Mouse (Mus musculus): Measurements from ENCODE around the gene Fgd3. TPM values are rescaled to one million over a fixed set of nuclear protein-coding genes. Genes with fewer than 3 reads are reported as not detected.

The Fgd3 gene
- total and polyA plus RNA-seq, 3 experiments, result 4.1 to 11.2 (median 4.7) TPM

GRCm38 (mm10) chr13:49267645-49268044 lies 52.5 kb downstream of the Fgd3 start:
- DNase-seq (ENCODE audit: low spot score) (no peak), ATAC-seq (ENCODE audit: extremely low read depth, insufficient number of reproducible peaks, low FRiP score, poor library complexity, severe bottlenecking) (peak; percentile 31; the same call in 1 of the 2 replicates)
- H3K27me3 ChIP-seq (ENCODE audit: insufficient read depth, low read length), result peaks cover 4% of the 10 kb centered on the region; the same call in 1 of the 2 replicates
- peaks cover 90% of the 10 kb centered on the region for H3K36me3 ChIP-seq (replicated peaks)
- TF ChIP-seq TAL1 (conservative IDR thresholded peaks at IDR 0.05; ENCODE audit: low read depth, low read length), result no peak
- TF ChIP-seq POLR2AphosphoS5 (IDR thresholded peaks at IDR 0.05; ENCODE audit: insufficient replicate concordance, low read depth, low read length), result no peak
- TF ChIP-seq GATA1 (IDR thresholded peaks at IDR 0.05; ENCODE audit: borderline replicate concordance, low read length), result no peak
- TF ChIP-seq GATA2 (IDR thresholded peaks at IDR 0.05; ENCODE audit: borderline replicate concordance, low read depth, low read length), result no peak
- no peak for TF ChIP-seq CTCF (IDR thresholded peaks at IDR 0.05; ENCODE audit: low read depth, low read length)
- H3K4me1 ChIP-seq (ENCODE audit: insufficient read depth, low read depth, low read length), result peaks cover 9% of the 10 kb centered on the region
- no peaks in the 10 kb centered on the region for H3K9me3 ChIP-seq (replicated peaks)
- no peak overlapping the region for H3K4me3 ChIP-seq (ENCODE audit: low read depth, low read length)

GRCm38 (mm10) chr13:49260036-49260722 lies 59.9 kb downstream of the Fgd3 start:
- Histone ChIP-seq H3K9me3 (replicated peaks) (no peaks in the 10 kb centered on the region), H3K27me3 (ENCODE audit: insufficient read depth, low read length) (peaks cover 18% of the 10 kb centered on the region), H3K4me3 (ENCODE audit: low read depth, low read length) (no peak overlapping the region), H3K4me1 (ENCODE audit: insufficient read depth, low read depth, low read length) (no peaks in the 10 kb centered on the region), H3K36me3 (replicated peaks) (peaks cover 26% of the 10 kb centered on the region)
- TF ChIP-seq GATA2 (IDR thresholded peaks at IDR 0.05; ENCODE audit: borderline replicate concordance, low read depth, low read length), result no peak
- no peak for TF ChIP-seq TAL1 (conservative IDR thresholded peaks at IDR 0.05; ENCODE audit: low read depth, low read length)
- no peak for TF ChIP-seq CTCF (IDR thresholded peaks at IDR 0.05; ENCODE audit: low read depth, low read length)
- no peak for TF ChIP-seq GATA1 (IDR thresholded peaks at IDR 0.05; ENCODE audit: borderline replicate concordance, low read length)
- TF ChIP-seq POLR2AphosphoS5 (IDR thresholded peaks at IDR 0.05; ENCODE audit: insufficient replicate concordance, low read depth, low read length), result no peak
- ATAC-seq (ENCODE audit: extremely low read depth, insufficient number of reproducible peaks, low FRiP score, poor library complexity, severe bottlenecking) (no peak), DNase-seq (ENCODE audit: low spot score) (no peak)

- Histone ChIP-seq H3K4me3 (ENCODE audit: low read depth, low read length) (no peak overlapping the region), H3K9me3 (replicated peaks) (no peaks in the 10 kb centered on the region), H3K4me1 (ENCODE audit: insufficient read depth, low read depth, low read length) (no peaks in the 10 kb centered on the region), H3K27me3 (ENCODE audit: insufficient read depth, low read length) (peaks cover 23% of the 10 kb centered on the region), H3K36me3 (replicated peaks) (peaks cover 4% of the 10 kb centered on the region)
- ATAC-seq (ENCODE audit: extremely low read depth, insufficient number of reproducible peaks, low FRiP score, poor library complexity, severe bottlenecking) (no peak), DNase-seq (ENCODE audit: low spot score) (no peak)
- TF ChIP-seq GATA1 (IDR thresholded peaks at IDR 0.05; ENCODE audit: borderline replicate concordance, low read length), result no peak
These were observed 62.2 kb downstream of the Fgd3 start for GRCm38 (mm10) chr13:49257819-49258313.

- no peak for ATAC-seq (ENCODE audit: extremely low read depth, insufficient number of reproducible peaks, low FRiP score, poor library complexity, severe bottlenecking)
- TF ChIP-seq GATA2 (IDR thresholded peaks at IDR 0.05; ENCODE audit: borderline replicate concordance, low read depth, low read length) (no peak), POLR2AphosphoS5 (IDR thresholded peaks at IDR 0.05; ENCODE audit: insufficient replicate concordance, low read depth, low read length) (no peak), TAL1 (conservative IDR thresholded peaks at IDR 0.05; ENCODE audit: low read depth, low read length) (no peak), GATA1 (IDR thresholded peaks at IDR 0.05; ENCODE audit: borderline replicate concordance, low read length) (no peak), CTCF (IDR thresholded peaks at IDR 0.05; ENCODE audit: low read depth, low read length) (no peak)
- no peak overlapping the region for H3K4me3 ChIP-seq (ENCODE audit: low read depth, low read length)
- DNase-seq (ENCODE audit: low spot score), result no peak
- H3K9me3 ChIP-seq (replicated peaks), result peaks cover 4% of the 10 kb centered on the region
- peaks cover 20% of the 10 kb centered on the region for H3K27me3 ChIP-seq (ENCODE audit: insufficient read depth, low read length)
- no peaks in the 10 kb centered on the region for H3K4me1 ChIP-seq (ENCODE audit: insufficient read depth, low read depth, low read length)
- no peaks in the 10 kb centered on the region for H3K36me3 ChIP-seq (replicated peaks)
These were observed 67.4 kb downstream of the Fgd3 start for GRCm38 (mm10) chr13:49252746-49253145.

- no peak overlapping the region for H3K4me3 ChIP-seq (ENCODE audit: low read depth, low read length)
- DNase-seq (ENCODE audit: low spot score) (no peak), ATAC-seq (ENCODE audit: extremely low read depth, insufficient number of reproducible peaks, low FRiP score, poor library complexity, severe bottlenecking) (no peak)
- no peaks in the 10 kb centered on the region for H3K36me3 ChIP-seq (replicated peaks)
- no peaks in the 10 kb centered on the region for H3K4me1 ChIP-seq (ENCODE audit: insufficient read depth, low read depth, low read length)
- peaks cover 7% of the 10 kb centered on the region for H3K9me3 ChIP-seq (replicated peaks)
- no peak for TF ChIP-seq GATA2 (IDR thresholded peaks at IDR 0.05; ENCODE audit: borderline replicate concordance, low read depth, low read length)
- no peak for TF ChIP-seq POLR2AphosphoS5 (IDR thresholded peaks at IDR 0.05; ENCODE audit: insufficient replicate concordance, low read depth, low read length)
- no peak for TF ChIP-seq TAL1 (conservative IDR thresholded peaks at IDR 0.05; ENCODE audit: low read depth, low read length)
- TF ChIP-seq GATA1 (IDR thresholded peaks at IDR 0.05; ENCODE audit: borderline replicate concordance, low read length), result no peak
- no peak for TF ChIP-seq CTCF (IDR thresholded peaks at IDR 0.05; ENCODE audit: low read depth, low read length)
- H3K27me3 ChIP-seq (ENCODE audit: insufficient read depth, low read length), result peaks cover 20% of the 10 kb centered on the region
These were observed 68.0 kb downstream of the Fgd3 start for GRCm38 (mm10) chr13:49252113-49252512.

GRCm38 (mm10) chr13:49250716-49251517 lies 69.2 kb downstream of the Fgd3 start:
- Histone ChIP-seq H3K27me3 (ENCODE audit: insufficient read depth, low read length) (peaks cover 20% of the 10 kb centered on the region), H3K4me1 (ENCODE audit: insufficient read depth, low read depth, low read length) (no peaks in the 10 kb centered on the region), H3K9me3 (replicated peaks) (peaks cover 7% of the 10 kb centered on the region), H3K36me3 (replicated peaks) (no peaks in the 10 kb centered on the region), H3K4me3 (ENCODE audit: low read depth, low read length) (no peak overlapping the region)
- DNase-seq (ENCODE audit: low spot score) (no peak), ATAC-seq (ENCODE audit: extremely low read depth, insufficient number of reproducible peaks, low FRiP score, poor library complexity, severe bottlenecking) (no peak)
- TF ChIP-seq POLR2AphosphoS5 (IDR thresholded peaks at IDR 0.05; ENCODE audit: insufficient replicate concordance, low read depth, low read length), result no peak
- TF ChIP-seq CTCF (IDR thresholded peaks at IDR 0.05; ENCODE audit: low read depth, low read length), result no peak
- no peak for TF ChIP-seq TAL1 (conservative IDR thresholded peaks at IDR 0.05; ENCODE audit: low read depth, low read length)
- TF ChIP-seq GATA2 (IDR thresholded peaks at IDR 0.05; ENCODE audit: borderline replicate concordance, low read depth, low read length), result no peak
- no peak for TF ChIP-seq GATA1 (IDR thresholded peaks at IDR 0.05; ENCODE audit: borderline replicate concordance, low read length)

All from G1E (cell line).